Mouse (Mus musculus): ENCODE data around the gene Rps27.

Gene Rps27

DNA sequence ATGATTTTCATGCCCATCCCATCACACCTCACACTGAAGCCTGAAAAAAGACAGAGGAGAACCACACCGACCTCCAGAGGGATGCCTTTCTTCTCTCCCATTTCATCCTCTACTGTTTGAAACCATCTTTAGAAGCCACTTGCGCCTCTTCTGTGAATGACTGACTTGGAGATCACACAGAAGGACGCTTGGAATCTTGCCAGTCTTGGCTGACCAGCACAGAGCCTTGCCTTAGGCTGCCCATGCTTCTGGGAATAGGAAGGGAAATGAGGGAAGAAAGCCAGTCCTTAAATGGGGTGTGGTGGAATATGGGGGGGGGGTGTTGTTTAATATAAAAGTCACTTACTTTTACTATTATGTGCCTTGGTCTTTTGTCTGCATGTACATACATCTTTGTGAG, 29.9 kb downstream of the Rps27 start:
- no peak for DNase-seq (ENCODE audit: low read depth)

DNA sequence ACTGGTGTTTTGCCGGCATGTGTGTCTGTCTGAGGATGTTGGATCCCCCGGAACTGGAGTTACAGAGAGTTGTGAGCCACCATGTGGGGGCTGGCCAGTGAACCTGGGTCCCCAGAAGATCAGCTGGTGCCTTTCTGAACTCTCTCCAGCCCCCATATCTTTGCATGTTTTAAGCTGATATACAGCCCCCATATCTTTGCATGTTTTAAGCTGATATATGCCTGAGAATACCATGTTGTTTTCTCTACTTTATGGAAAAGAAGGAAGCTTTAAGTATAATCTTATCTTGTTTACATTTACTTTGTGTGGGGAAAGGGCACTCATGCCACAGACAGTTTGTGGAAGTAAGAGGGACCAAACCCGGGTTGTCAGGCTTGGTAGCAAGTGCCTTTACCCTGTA, 33.9 kb downstream of the Rps27 start:
- no peak for DNase-seq (ENCODE audit: low read depth)
